Mouse (Mus musculus) liver (tissue): Measurements from ENCODE around the gene Zfp229.
"Not testable (repeated sequence)": the region's sequence is repeated elsewhere in the genome, so short reads cannot be mapped to it uniquely, and the experiment has no call there.

Experiments
- DNase-seq: peaks from one replicate; pipeline ENCODE4 v3.0.0-alpha.2; 2020; ENCODE audit warnings: mixed read lengths

The Zfp229 gene

DNA sequence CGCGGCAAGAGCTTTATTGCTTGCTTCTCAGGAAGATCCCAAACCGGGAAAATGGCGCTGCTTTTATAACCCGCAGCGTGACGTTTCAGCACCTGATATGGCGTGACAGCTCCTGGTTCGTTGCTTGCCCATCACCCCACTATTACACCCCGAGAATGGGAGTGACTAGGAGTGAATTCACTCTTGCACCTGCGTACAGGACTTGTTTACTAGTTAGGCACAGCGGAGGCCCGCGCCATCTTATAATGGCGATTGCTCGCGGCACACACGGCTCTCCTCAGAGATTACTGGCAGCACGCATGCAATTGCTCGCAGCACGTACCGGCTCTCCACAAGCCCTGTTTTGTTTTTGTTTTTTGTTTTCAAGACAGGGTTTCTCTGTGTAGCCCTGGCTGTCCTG, at the start of gene Zfp229:
Gene Zfp229, plus strand, starts transcription at position 301 of the 400 bp plus-strand sequence.
- not testable (repeated sequence) for DNase-seq

DNA sequence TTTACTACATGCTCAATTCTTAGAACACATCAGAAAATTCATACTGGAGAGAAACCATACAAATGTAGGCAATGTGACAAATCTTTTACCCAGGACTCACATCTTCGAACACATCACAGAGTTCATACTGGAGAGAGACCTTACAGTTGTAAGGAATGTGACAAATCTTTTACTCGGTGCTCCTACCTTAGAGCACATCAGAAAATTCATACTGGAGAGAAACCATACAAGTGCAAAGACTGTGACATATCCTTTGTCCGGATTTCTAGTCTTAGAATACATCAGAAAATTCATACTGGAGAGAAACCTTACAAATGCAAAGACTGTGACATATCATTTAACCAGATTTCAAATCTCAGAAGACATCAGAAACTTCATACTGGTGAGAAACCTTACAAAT, 39.0 kb upstream of the Zfp229 start, which contains the start of gene Gm10226:
Gene Gm10226, plus strand, starts transcription at position 301 of the 400 bp plus-strand sequence.
- no peak for DNase-seq

DNA sequence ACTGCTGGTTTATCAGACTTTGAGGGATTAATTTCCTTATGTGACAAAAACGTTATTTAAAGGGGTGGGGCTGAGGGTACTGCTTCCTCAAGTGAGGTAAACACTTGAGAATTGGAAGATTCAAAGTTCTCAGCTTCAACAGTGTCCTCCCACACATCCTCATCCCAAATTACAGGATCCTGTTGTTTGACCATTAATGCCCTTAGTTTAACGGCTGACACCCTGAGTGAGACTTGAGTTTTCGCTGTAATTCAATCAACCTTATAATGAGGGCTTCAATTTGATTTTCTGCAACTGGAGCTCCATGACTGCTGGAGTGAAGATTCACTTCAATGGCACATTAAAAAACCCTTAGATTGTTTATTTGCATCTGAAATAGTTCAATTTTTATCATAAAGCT, 37.3 kb upstream of the Zfp229 start:
- DNase-seq: no peak

DNA sequence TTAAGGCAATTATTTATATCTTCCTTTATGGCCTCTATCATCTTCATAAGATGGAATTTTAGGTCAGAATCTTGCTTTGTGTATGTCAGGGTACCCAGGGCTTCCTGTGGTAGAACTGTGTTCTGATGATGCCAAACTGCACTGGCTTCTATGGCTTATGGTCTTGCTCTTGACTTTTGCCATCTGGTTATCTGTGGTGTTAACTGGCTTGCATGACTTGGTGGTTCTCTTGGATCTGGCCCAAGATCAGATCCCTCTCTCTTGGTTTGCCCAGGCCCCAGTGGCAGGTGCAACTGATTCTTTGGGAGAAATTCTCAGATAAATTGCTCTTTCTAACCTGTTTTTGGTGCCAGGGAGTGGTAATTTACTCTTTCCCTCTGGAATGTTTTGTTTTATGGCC, 34.5 kb upstream of the Zfp229 start:
- DNase-seq: no peak

DNA sequence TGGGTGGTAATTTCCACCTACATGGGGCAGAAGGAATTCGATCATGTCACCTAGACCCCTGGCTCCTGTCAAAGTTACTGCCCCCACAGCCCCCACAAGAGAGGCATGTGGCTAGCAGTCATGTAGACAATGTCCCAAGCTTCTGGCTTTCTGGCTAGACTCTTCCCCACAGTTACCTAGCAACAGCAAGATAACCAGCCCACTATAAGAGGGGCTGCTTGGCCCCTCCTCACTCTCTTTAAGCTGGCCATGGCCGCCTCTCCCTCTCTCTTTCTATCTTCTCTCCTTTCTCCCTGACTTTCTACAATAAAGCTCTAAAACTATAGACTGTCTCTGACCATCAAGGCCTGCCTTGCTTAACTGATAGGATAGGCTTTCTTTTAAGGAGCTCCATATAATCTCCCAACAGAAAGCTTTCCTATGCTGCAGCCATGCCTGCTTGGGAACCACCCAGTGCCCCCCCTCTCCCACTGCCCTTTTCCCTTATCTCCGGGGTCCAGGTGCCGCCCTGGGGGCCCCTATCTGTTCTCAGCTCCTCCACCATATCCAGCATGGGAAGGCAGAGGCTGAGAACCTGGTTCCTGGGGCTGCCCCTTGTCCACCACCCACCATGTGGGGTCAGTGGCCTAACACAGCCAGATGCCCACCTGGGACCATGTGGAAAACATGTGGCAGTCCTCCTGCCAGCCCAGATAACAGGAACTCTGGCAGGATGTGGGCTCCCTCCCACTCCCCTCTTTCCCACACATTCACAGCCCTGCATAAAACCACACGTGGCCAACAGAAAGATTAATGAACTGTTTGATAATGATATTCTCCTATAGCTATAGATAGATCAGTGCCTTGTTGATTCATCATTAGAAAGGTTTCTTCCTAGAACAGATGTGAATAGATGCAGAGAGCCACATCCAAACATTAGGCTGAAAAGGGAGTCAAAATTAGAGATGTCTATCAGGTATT, 28.0 kb upstream of the Zfp229 start:
- peak; percentile 91 for DNase-seq

DNA sequence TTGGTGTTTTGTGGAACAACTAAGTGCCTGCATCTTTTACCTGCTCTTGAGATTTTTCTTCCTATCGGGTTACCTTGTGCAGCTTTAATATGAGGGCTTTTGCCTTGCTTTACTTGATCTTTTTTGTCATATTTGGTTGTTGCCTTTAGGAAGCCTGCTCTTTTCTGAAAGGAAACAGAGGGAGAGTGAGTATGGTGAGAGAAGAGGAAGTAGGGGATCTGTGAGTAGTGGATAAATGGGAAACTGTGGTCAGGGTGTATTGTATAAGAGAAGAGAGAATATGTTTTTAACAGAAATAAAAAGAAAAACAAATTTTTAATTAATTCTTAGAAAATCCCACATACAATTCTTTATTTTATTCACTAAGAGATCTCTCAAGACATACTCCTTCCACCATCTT, 27.2 kb upstream of the Zfp229 start:
- no peak for DNase-seq

DNA sequence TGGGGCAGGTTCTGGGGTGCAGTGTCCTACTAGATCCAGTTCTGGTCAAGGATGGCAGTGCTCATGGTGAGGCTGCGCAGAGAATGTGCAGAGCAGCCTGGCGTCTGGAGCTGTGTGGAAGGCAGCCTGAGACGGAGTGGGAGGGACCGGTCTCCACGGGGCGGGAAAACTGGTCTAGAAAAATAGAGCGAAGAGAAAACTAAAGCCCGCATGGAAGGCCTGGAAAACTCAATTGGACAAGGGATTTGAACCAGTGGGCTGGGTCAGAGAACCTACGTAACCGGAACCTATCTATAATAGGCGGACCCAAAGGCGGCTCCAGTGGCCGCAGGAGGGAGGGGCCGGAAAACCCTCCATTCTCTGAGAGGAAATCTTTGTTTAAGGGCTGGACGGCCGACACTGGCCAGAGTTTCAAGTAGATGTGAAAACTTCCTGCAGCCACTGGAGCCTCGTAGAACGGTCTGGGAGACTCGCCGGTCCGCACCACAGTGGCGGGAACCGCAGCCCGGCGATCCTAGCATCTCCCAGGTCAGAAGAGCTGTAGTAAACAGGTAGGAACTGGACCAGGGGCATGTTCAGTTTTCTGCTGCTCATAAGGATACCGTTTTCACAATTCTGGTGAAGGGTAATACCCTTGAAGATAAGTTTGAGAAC, 23.1 kb upstream of the Zfp229 start, which contains the start of gene Zfp760:
Gene Zfp760, plus strand, starts transcription at position 399 of the 654 bp plus-strand sequence.
- DNase-seq: peak; percentile 86

DNA sequence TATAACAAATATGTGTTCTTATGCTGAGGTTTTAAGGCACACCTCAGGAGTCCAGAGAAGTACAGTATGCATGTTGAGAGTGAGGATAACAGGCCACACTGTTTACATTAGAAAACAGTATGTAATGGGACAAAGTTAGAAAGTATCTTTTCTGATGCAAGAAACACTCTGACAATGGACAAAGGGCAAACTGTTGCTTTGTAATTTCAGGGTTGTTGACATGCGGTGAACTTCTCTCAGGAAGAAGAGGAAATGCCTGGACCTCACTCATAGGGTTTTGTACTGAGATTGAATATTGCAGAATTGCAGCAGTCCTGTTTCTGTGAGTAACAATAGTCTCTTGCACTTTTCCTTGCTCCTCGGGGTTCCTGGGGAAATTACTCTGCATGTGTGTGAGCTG, 22.2 kb upstream of the Zfp229 start:
- DNase-seq: no peak

DNA sequence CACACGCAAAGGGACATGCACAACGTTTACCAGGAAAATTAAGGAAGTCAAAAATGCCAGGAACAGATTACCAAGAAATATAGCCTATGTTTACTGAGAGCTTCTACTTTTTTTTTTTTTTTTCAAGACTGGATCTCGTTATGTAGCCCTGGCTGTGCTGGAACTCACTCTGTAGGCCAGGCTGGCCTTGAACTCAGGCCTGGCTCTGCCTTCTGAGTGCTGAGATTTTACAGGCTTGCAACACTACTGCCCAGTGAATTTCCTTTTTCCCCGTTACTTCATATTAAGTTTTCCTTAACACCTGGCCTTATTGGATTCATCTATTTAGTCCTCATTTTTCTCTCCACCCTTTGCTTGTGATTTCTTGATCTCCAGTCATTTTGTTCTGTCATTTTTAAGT, 2.5 kb downstream of the Zfp229 start:
- DNase-seq: no peak

DNA sequence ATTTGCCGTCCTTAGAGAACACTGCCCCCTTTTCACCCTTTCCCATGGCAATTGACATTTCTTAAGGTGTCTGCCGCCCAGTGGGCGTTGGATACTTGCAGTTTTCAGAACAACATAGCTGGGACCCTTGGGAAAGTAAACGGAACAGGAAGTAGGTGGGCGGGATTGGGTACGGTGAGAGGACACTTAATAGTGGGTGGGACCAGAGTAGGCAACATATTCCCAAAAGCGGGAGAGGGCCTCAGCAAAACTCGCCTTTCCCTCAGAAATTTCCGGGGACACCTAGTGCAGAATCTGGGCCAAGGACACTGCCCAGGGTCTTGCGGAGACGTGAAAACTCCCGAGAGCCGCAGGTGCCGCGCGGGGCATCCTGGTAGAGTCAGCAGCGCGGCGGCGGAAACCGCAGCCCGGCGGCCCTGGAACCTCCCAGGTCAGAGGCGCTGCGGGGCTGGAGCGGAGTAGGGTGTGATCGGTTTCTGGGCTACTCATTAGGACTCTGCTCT, 3.0 kb downstream of the Zfp229 start:
- peak; percentile 80 for DNase-seq

DNA sequence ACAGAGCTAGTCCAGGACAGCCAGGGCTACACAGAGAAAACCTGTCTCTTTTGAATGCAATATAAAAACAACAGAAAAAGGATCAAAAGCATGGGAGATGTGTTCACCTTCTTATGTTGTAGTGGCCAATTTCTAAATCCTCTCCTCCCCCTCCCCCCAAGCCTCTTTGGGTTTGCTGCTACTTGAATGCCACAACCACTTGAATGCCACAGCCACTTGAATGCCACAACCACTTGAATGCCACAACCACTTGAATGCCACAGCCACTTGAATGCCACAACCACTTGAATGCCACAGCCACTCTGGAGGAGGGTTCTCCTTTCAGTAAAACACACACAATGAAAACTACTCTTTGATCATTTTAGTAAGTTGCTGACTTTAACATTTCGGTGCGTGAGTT, 22.2 kb downstream of the Zfp229 start:
- DNase-seq: no peak

DNA sequence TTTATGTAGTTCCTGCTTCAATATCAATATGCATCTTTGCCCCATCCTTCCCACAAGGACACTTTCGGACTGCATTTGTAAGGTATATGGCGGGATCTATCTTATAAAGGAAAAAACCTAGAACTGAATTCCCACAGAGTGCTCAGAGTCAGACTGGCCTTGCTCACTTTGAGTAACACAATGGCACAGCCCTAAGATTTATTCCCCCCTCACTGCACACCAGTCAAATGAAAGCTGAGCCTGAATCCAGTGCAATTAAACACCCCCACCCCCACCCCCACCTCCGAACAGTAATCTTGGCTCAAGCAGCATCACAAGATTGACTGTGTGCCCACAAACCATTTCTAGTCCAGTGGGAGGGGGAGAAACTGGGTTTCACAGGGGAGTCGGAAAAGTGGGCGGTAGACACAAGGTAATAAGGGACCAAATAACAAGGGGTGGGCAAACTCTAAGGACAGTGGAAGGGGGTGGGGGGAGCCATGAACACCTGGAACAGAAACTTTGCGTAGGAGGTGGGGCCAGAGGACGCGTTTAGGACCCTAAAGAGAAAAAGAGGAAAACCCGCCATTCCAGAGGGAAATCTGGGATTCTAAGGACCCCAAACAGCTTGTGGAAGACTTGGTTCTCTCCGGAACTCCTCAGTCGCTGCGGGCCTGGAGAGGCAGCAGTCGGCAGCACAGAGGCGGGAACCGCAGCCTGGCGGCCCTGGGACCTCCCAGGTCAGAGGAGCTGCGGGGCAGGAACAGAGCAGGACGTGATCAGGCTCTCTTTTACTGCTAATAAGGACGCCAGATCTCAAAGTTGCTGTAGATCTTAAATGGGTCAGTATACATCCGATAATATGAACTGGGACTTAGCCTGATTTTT, 23.0 kb downstream of the Zfp229 start:
- DNase-seq: peak; percentile 9

DNA sequence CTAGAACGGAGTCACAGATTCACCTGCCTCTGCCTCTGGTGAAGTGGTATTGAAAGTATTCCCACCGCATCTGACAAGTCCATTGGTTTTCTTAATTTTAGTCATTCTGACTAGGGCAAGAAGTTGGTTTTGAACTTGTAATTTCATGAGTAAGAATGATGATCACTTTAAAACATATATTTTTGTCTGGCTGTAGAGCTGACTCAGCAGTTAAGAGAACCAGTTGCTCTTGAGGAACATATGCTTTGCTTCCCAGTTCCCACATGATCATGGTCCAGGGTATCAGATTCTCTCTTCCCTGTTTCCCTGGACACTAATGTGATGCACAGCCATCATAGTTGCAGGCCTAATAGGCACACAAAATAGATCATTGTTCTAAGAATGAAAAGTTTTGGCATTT, 39.7 kb downstream of the Zfp229 start:
- DNase-seq: no peak

DNA sequence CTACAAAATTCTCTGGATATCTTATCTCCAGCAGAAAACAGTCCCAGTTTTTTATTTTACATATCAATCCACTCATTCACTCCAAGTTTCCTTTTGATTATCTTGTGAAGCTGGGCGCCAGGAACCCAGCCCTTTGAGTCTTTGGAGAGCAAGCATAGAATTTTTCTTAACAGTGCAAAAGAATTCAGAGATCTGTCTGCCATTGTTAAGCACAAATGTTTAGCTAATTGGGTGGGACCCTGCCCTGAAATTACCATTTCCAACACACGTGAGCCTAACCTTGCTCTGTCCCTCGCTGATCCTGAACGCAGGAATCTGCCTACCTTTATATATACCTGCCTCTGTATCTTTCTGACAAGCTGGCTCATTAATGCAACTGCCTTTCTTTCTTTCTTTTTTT, 61.7 kb downstream of the Zfp229 start:
- no peak for DNase-seq

DNA sequence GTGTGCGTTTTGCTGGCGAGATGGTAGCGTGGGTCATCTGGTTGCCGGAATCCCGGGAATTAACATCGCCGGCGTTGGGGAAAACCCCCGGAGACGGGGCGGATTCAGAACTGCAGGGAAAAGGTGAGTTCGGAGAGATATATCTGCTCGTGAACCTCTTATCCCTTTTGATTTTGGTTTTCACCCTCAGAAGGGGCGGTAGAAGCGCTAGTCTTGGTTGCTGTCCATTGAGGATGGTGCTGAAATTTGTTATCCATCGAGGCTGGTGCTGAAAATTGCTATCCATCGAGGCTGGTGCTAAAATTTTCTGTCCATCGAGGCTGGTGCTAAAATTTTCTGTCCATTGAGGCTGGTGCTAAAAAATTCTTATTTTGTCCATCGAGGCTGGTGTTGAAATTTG, 70.8 kb downstream of the Zfp229 start:
- not testable (repeated sequence) for DNase-seq
